Mouse (Mus musculus): Measurements from ENCODE around the gene Gm13283. TPM values are rescaled to one million over a fixed set of nuclear protein-coding genes. Genes with fewer than 3 reads are reported as not detected.
A peak's percentile ranks its signal among the peaks of the same experiment; 100 is the strongest.
"Not testable (repeated sequence)": the region's sequence is repeated elsewhere in the genome, so short reads cannot be mapped to it uniquely, and the experiment has no call there.

Gene Gm13283
- total and polyA plus RNA-seq, 3 experiments = not detected

GRCm38 (mm10) chr4:88805761-88806160 is 45.8 kb downstream of the Gm13283 start:
- H3K27ac ChIP-seq; H3K27me3 ChIP-seq (ENCODE audit: control insufficient read depth, insufficient read depth, low read length); H3K36me3 ChIP-seq (ENCODE audit: control insufficient read depth, insufficient read depth, low read length); intact Hi-C loops (cut with DNase I); H3K4me1 ChIP-seq (ENCODE audit: control insufficient read depth, insufficient read depth, low read length); H3K79me2 ChIP-seq (replicated peaks; ENCODE audit: control insufficient read depth, insufficient read depth, low read length); H3K4me3 ChIP-seq: not testable (repeated sequence)
- DNase-seq = peak; percentile 54 to 55
- H3K9ac ChIP-seq (ENCODE audit: low read depth, low read length) = peak overlapping the region; percentile 59; the same call in 1 of the 2 replicates
- WGBS = 0% methylated on average over 17 of the region's 34 CpGs
- peak; percentile 34 for TF ChIP-seq CTCF (IDR thresholded peaks at IDR 0.05)

Other genes starting within 250 kb of the Gm13283 start
Only the 30 nearest of the 32 such genes appear.
- gene Ifna14, start 188.3 kb upstream of the Gm13283 start, total RNA-seq (2021) = not detected
- gene Ifna14, start 188.3 kb upstream of the Gm13283 start, polyA plus RNA-seq (2012; rRNA removed) = not detected in 2 replicates
- gene Ifna9, start 167.7 kb upstream of the Gm13283 start, total RNA-seq (2021) = not detected
- not detected in 2 replicates for gene Ifna9, start 167.7 kb upstream of the Gm13283 start, polyA plus RNA-seq (2012; rRNA removed)
- not detected for gene Ifna12, start 156.7 kb upstream of the Gm13283 start, total RNA-seq (2021)
- gene Ifna12, start 156.7 kb upstream of the Gm13283 start, polyA plus RNA-seq (2012; rRNA removed) = not detected in 2 replicates
- not detected for gene C87499, start 125.7 kb upstream of the Gm13283 start, total RNA-seq (2021)
- not detected in 2 replicates for gene C87499, start 125.7 kb upstream of the Gm13283 start, polyA plus RNA-seq (2012; rRNA removed)
- gene Ifna13, start 115.7 kb upstream of the Gm13283 start, total RNA-seq (2021) = not detected
- not detected in 2 replicates for gene Ifna13, start 115.7 kb upstream of the Gm13283 start, polyA plus RNA-seq (2012; rRNA removed)
- gene Ifna16, start 83.2 kb upstream of the Gm13283 start, total RNA-seq (2021) = not detected
- gene Ifna16, start 83.2 kb upstream of the Gm13283 start, polyA plus RNA-seq (2012; rRNA removed) = not detected in 2 replicates
- not detected for gene Ifna2, start 76.2 kb upstream of the Gm13283 start, total RNA-seq (2021)
- gene Ifna2, start 76.2 kb upstream of the Gm13283 start, polyA plus RNA-seq (2012; rRNA removed) = not detected in 2 replicates
- gene Ifnab, start 68.8 kb upstream of the Gm13283 start, total RNA-seq (2021) = not detected
- gene Ifnab, start 68.8 kb upstream of the Gm13283 start, polyA plus RNA-seq (2012; rRNA removed) = not detected in 2 replicates
- under 1 TPM in 1 of 2 experiments, not detected in 1; 0.36 TPM for gene Gm26566, start 38.3 kb upstream of the Gm13283 start, total RNA-seq (2021)
- 0.20 TPM in 1 of 2 replicates, not detected in the other for gene Gm26566, start 38.3 kb upstream of the Gm13283 start, polyA plus RNA-seq (2012; rRNA removed)
- 10 to 100 TPM; 71.0 to 71.1 TPM for gene Klhl9, start 37.7 kb upstream of the Gm13283 start, total RNA-seq (2021)
- 11.8 and 26.1 TPM in 2 replicates for gene Klhl9, start 37.7 kb upstream of the Gm13283 start, polyA plus RNA-seq (2012; rRNA removed)
- gene Gm13271, start 5.3 kb upstream of the Gm13283 start, total RNA-seq (2021) = not detected
- not detected in 2 replicates for gene Gm13271, start 5.3 kb upstream of the Gm13283 start, polyA plus RNA-seq (2012; rRNA removed)
- gene Gm13290, start 13.7 kb downstream of the Gm13283 start, total RNA-seq (2021) = not detected
- not detected in 2 replicates for gene Gm13290, start 13.7 kb downstream of the Gm13283 start, polyA plus RNA-seq (2012; rRNA removed)
- not detected for gene Gm13289, start 16.8 kb downstream of the Gm13283 start, total RNA-seq (2021)
- not detected in 2 replicates for gene Gm13289, start 16.8 kb downstream of the Gm13283 start, polyA plus RNA-seq (2012; rRNA removed)
- not detected for gene Gm13272, start 19.7 kb downstream of the Gm13283 start, total RNA-seq (2021)
- not detected in 2 replicates for gene Gm13272, start 19.7 kb downstream of the Gm13283 start, polyA plus RNA-seq (2012; rRNA removed)
- gene Ifnz, start 22.0 kb downstream of the Gm13283 start, total RNA-seq (2021) = not detected
- not detected in 2 replicates for gene Ifnz, start 22.0 kb downstream of the Gm13283 start, polyA plus RNA-seq (2012; rRNA removed)
- not detected for gene Gm13276, start 25.6 kb downstream of the Gm13283 start, total RNA-seq (2021)
- not detected in 2 replicates for gene Gm13276, start 25.6 kb downstream of the Gm13283 start, polyA plus RNA-seq (2012; rRNA removed)
- not detected for gene Gm13277, start 28.5 kb downstream of the Gm13283 start, total RNA-seq (2021)
- gene Gm13277, start 28.5 kb downstream of the Gm13283 start, polyA plus RNA-seq (2012; rRNA removed) = not detected in 2 replicates
- gene Gm13278, start 31.4 kb downstream of the Gm13283 start, total RNA-seq (2021) = not detected
- not detected in 2 replicates for gene Gm13278, start 31.4 kb downstream of the Gm13283 start, polyA plus RNA-seq (2012; rRNA removed)
- not detected for gene Gm13275, start 34.4 kb downstream of the Gm13283 start, total RNA-seq (2021)
- gene Gm13275, start 34.4 kb downstream of the Gm13283 start, polyA plus RNA-seq (2012; rRNA removed) = not detected in 2 replicates
- gene Gm13279, start 37.3 kb downstream of the Gm13283 start, total RNA-seq (2021) = not detected
- not detected in 2 replicates for gene Gm13279, start 37.3 kb downstream of the Gm13283 start, polyA plus RNA-seq (2012; rRNA removed)
- not detected for gene Gm13285, start 39.5 kb downstream of the Gm13283 start, total RNA-seq (2021)
- not detected in 2 replicates for gene Gm13285, start 39.5 kb downstream of the Gm13283 start, polyA plus RNA-seq (2012; rRNA removed)
- not detected for gene Gm13287, start 43.1 kb downstream of the Gm13283 start, total RNA-seq (2021)
- gene Gm13287, start 43.1 kb downstream of the Gm13283 start, polyA plus RNA-seq (2012; rRNA removed) = not detected in 2 replicates
- gene Gm13288, start 45.4 kb downstream of the Gm13283 start, total RNA-seq (2021) = not detected
- not detected in 2 replicates for gene Gm13288, start 45.4 kb downstream of the Gm13283 start, polyA plus RNA-seq (2012; rRNA removed)
- gene Ifna7, start 56.1 kb downstream of the Gm13283 start, total RNA-seq (2021) = not detected
- gene Ifna7, start 56.1 kb downstream of the Gm13283 start, polyA plus RNA-seq (2012; rRNA removed) = not detected in 2 replicates
- gene Ifna11, start 59.8 kb downstream of the Gm13283 start, total RNA-seq (2021) = not detected
- gene Ifna11, start 59.8 kb downstream of the Gm13283 start, polyA plus RNA-seq (2012; rRNA removed) = not detected in 2 replicates
- not detected for gene Ifna6, start 67.3 kb downstream of the Gm13283 start, total RNA-seq (2021)
- not detected in 2 replicates for gene Ifna6, start 67.3 kb downstream of the Gm13283 start, polyA plus RNA-seq (2012; rRNA removed)
- not detected for gene Ifna5, start 75.4 kb downstream of the Gm13283 start, total RNA-seq (2021)
- gene Ifna5, start 75.4 kb downstream of the Gm13283 start, polyA plus RNA-seq (2012; rRNA removed) = not detected in 2 replicates
- gene Ifna4, start 81.7 kb downstream of the Gm13283 start, total RNA-seq (2021) = not detected
- gene Ifna4, start 81.7 kb downstream of the Gm13283 start, polyA plus RNA-seq (2012; rRNA removed) = not detected in 2 replicates
- not detected for gene Ifna1, start 90.0 kb downstream of the Gm13283 start, total RNA-seq (2021)
- not detected in 2 replicates for gene Ifna1, start 90.0 kb downstream of the Gm13283 start, polyA plus RNA-seq (2012; rRNA removed)
- not detected for gene Ifne, start 120.1 kb downstream of the Gm13283 start, total RNA-seq (2021)
- not detected in 2 replicates for gene Ifne, start 120.1 kb downstream of the Gm13283 start, polyA plus RNA-seq (2012; rRNA removed)